Mouse (Mus musculus): ENCODE measurements around the gene Stpg4.

Gene Stpg4

DNA sequence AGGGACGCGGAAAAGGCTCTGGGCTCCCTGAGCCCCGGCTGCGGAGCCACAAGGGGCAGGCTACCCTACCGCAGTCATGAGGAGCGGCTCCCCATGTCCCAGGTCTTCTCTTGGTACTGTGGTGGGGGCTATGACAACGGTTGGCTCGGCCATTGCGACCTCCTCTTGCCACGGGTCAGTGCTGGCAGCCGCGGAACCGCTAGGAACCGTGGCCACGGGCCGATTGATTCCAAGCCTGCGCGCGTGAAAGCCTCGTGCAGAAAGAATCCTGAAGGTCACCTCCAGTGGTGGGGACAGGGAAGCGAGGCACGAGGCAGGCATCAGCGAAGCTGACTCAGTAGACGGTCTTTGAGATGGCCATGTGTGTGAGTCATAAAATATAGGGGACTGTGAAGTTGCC lies at the start of gene Stpg4:
TSS of gene Stpg4 (minus strand) at position 231 of the 400 bp plus-strand sequence.
- DNase-seq (ENCODE audit: low read depth, low spot score) = no peak

DNA sequence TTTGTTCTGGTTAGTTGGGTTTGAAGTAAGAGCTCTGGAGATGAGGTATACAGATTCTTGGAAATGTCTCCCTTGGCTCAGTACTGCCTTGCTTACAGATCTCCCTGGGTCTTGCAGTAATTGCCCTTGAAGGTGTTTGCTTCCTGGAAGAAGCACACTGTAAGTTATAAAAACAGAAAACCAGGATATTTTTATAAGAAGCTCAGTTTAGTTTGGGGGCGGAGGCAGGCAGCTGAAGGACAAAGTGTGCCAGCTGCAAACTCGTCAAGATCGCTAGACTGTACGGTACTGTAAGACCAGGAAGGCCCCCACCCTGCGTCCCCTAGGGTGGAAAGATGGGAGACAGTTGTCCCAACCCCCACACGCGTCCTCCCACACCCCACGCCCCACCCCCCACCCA lies 47.8 kb upstream of the Stpg4 start:
- peak; percentile 75 for DNase-seq (ENCODE audit: low read depth, low spot score)

DNA sequence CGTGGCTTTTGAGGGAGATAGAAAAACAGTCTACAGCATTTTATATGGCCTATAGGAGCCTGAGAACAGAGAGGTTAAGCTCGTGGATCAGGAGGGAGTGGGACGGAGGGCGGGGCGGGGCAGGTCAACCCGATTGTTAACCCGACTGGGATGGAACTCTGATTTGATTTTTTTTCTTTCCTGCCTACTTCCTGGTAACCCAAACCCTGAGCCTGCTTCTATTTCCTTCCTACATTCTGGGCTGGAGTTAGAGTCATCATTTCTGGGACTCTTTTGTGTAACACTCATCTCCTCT lies 46.9 kb upstream of the Stpg4 start:
- DNase-seq (ENCODE audit: low read depth, low spot score) = no peak

DNA sequence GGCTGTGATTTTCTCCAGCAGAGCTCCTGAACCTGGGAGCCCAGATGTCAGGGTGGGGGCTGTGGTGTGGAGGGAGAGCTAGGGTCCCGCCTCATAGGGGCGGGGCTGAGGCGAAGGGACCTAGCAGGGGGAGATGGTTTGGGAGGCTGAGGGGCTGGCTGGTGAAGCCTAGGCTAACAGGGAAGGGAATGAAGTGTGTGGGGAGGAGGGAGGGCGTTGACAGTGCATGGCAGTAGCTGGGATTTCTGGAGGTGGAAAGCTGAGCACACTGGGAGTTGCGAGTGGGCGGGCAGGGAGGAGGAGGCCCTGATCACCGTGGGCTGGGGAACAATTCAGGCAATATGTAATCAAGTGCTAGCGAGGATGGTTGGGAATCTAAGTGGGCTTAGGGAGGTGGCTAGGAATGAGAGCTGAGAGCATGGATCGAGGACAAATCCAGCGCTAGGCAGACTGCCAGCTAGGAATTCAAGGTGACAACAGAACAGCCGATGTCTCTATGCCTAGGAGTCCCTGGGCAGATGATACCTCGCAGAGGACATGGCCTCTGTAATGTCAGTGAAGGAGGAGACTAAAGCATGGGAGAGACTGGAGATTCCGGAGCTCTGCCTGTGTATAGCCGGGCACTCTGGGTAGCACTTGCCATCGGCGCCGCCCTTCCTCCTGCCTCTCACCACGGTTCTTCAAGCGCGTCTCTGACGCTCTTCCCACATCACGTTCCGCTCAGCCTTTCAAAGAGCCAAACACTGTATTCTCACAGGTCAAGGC lies 46.4 kb upstream of the Stpg4 start:
- DNase-seq (ENCODE audit: low read depth, low spot score) = peak; percentile 91

DNA sequence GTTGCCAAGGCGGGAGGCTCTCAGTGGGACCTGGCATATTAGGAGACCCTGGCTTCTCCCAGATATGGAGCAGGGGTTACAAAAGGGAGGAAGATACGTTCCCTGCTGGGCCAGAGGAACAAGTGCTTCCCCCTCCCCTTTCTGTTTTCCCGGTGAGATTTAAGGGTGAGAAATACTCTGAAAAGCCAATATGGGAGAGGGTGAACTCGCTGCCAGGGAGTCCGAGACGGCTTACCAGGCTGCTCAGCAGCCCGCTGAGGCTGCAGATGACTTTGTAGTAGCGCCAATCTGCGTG lies 45.8 kb upstream of the Stpg4 start:
- DNase-seq (ENCODE audit: low read depth, low spot score) = no peak

DNA sequence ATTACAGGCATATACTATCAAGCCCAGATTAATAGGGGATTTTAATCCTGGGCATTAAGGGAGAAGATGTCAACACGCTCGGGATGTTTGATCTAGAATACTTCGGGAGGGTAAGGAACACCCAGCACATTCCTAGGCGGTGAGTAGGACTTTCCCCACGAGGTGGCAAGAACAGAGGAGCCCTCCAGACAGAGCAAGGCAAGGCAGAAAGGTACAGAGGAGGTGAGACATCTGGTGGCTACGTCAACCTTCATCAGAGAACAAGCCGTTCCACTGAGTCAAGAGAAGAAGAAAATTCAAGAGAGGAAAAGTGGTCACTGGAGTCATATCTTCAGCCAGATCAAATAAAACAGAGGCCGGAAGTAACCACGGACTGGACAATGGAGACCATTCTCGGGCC lies 45.3 kb upstream of the Stpg4 start:
- DNase-seq (ENCODE audit: low read depth, low spot score) = peak; percentile 50

DNA sequence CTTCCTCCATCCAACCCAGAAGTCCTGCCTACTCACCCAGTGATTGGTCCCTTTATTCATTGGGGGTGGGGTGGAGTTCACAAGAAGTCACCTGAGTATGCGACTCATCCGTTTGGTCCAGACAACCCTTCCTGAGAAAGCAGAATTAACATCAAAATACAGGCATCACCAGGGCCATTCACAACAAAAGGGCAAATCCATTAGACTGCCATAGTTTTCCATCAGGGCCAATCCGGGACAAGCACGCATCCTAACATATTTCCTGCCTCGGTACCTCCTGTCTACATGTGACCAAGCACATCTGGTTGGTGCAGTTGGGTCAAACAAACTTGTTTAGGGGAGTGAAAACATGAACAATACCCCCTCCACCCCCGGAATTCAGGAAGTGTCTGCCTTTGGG lies 44.1 kb upstream of the Stpg4 start:
- no peak for DNase-seq (ENCODE audit: low read depth, low spot score)

DNA sequence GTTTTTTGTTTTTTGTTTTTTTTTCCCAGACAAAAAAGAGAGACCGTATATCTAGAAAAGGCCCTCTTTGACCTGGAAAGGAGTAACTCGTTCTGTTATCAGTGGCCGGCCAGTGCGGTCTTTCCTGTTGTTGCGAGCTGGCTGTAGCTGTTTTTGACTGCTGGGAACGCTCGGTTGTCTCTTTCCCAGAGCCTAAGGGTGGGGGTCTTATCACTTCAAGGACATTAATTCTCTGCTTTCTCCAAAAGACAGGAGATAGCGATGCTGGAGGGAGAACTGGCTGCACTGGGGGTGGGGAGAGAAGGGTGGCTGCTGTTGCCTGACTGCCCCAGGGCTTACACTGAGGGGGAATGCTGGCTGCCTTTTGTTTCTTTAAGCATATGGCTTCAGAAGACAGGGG lies 43.3 kb upstream of the Stpg4 start:
- no peak for DNase-seq (ENCODE audit: low read depth, low spot score)

DNA sequence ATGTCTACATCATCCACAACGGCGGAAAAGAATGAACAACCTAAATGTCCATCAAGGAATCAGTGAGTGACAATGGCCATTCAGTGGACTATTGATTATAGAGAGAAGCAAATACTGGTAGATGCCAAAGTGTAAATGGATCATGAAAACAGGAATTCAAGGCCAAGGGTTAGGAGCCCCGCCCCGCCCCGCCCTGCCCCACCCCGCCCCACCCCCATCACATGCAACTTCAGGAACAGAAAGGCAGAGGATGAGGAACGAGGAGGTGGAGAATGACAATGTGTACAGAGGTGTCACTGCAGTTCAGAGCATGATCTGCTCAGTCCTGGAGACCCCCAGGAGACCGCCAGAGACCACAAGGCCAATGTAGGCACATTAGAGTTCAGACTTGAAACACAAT lies 42.7 kb upstream of the Stpg4 start:
- no peak for DNase-seq (ENCODE audit: low read depth, low spot score)

DNA sequence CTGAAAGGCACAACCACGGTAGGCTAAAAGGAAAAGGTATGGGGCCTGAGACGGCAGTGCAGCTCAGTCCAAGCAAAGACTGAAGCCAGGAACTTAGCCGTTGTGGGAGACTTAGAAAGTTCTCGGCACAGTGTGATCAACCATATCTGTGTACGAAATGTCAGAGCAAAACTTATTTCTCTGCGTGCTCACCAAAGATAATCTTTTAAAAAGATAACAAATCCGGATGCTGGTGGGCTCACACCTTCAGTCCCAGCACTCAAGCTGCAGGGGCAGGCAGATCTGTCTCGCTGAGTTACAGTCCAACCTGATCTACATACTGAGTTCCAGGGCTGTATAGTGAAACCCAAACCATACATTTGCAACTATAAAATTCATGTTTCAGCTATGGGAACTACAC lies 41.9 kb upstream of the Stpg4 start:
- DNase-seq (ENCODE audit: low read depth, low spot score) = no peak

DNA sequence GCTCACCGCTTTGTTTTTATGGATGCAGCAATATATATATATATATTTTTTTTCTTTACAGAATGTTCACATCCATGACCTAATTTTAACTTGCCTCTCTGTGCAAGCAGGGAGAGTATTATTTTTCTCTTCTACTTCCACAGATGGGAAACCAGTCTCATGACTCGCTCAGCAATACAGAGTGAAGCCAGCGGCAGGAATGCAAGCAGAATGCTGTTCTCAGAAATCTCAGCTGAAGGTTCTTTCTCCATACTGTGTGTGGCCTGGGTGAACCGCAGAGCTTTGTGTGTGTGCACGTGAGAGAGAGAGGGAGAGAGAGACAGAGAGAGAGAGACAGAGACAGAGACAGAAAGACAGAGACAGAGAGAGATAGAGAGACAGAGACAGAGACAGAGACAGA lies 41.1 kb upstream of the Stpg4 start:
- peak; percentile 74 for DNase-seq (ENCODE audit: low read depth, low spot score)

DNA sequence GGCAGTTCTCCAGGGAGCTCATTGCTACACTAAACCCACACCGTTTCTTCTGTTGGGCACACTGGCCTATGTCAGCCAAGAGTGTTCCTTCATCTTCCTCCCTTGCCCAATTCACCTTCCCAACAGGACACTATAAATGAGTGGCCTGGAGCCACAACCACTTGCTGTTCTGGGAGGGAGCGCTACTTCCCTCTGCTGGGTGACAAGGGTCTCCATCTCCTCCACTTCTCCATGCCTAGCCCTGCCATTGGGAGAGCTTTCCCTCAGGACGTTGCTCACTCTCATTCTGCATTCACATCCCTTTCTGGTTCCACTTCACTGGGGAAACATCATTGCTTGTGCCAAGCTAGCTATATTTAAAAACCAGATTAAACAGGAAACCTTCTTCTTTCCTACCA lies 34.0 kb upstream of the Stpg4 start:
- DNase-seq (ENCODE audit: low read depth, low spot score) = no peak

DNA sequence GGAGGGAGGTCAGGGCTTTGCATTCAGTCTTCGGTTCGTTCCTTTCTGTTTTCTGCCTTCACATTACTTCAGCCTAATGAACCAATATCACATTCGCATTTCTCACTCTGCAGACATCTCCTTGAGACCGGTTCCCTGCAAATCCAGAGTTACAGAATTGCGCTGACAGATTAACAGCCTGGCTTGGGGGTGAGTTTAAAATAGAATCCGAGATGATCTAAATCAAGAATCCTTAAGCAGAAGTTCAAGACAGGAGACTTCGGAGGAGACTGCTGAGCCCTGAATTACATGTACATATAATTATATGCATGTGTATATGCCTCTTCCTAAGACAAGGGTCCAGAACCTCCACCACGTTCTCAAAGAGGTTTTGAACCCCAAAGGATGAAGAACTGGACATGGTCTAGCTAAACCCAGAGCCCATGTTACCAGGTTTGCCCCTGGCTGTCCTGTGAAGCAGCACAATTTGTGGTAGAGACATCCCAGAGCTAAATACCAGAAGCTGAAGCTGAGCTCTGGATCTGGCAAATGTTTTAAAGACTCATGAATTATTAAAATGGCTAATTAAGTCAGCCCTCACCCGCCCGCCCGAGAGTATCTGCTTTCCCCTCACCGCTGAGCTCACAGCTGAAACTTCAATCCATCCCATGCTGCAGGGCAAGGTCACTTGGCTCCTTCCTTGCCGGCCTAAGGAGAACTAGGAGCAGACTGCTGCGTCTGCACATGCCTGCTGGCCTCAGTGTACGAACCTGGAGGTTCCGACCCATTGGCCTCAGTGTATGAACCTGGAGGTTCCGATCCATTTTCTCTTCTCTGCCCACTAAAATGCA lies 33.3 kb upstream of the Stpg4 start:
- peak; percentile 65 for DNase-seq (ENCODE audit: low read depth, low spot score)

DNA sequence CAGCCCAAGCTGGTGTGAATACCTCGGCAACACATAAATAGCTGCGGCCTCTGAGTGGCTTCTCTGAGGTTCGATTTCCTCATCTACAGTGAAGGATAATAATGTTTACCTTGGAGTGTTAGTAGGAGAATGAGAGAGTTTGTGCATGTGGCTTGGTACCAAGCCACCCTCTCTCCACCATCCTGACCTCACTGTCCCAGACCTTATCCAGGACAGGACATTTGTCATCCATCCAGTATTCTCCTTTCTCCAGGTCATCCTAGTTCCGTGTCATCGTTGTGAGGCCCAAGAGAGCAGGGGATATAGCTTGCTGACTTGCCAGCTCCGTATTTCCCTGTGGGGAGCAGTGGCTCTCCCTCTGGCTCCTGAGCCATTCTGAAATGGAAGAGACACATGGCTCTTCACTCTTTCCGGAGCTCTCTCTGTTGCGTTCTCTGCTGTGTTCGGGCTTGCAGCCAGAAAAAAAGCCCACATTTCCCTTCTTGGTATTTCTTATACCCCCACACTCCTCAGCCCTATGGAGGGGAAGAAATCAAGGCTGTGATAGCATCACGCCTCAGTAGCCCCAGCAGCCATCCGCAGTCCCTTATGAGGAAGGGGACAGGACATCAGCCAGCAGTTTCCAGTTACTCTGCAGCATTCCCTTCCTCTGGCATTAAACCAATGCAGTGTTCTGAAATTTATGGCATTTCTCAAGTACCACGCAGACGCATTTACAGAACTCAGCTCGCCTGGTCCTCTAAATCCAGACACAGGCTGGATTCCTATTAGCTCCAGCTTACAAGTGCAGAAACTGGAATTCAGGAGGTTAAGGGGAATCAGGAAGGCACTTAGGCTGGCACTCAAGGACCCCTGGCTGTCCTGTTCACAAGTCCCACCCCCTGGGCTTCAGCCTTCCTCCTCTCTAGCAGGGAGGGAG lies 32.5 kb upstream of the Stpg4 start:
- peak; percentile 85 for DNase-seq (ENCODE audit: low read depth, low spot score)

DNA sequence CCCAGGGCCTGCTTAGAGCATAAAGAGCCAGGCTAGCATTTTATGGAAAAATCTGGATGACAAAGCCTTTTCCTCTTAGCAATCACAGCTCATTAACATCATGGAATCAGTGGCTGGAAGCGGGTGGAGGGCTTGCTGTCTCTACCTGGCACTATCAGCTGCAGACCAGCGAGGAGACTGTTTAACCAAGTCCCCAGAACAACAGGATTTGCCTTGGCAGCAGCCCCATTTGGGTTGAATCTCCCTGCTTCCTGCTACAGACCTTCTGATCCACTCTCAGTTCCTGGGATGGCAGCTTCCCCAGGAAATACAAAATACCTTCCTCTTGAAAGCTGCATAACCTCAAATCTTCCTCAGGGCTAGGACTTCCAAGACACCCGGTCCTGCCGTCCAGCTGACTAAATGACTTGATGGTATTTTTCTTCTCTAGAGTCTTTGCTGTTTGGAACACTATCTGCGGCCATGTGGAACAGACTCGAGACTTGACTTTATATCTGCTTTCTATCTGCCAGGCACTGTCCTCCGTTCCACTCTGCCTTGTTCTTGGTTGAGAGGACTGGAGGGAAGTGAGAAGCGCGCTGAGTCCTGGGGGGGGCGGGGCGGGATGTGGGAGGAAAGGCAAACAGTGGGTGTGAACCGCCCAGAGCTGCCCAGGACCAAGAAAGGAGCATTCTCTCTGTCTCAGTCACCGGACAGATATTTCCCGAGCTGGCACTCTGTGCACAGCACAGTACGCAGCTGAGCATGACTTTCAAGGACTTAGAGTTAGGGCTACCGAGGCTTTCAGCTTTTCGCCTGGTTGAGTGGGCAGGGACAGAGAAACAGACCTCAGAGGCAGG lies 31.6 kb upstream of the Stpg4 start:
- peak; percentile 71 for DNase-seq (ENCODE audit: low read depth, low spot score)

DNA sequence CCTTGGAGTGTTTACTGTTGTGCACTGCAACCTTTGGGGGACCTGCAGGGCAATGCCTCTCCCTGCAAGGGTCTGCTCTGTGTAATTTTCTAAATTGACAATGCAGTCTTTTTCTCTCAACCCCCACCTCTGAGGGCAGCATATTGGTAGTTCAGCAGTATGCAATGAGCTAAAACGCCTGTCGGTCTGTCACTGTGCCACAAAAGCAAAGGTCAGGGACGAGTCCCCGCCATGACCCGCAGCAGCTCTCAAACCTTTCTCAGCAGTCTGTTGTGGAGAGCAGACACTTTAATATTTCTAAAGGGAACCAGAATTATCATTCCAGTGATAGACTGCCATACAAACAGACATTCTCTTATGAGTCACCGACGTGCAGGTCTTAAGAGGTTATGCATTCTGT lies 30.4 kb upstream of the Stpg4 start:
- DNase-seq (ENCODE audit: low read depth, low spot score) = no peak

DNA sequence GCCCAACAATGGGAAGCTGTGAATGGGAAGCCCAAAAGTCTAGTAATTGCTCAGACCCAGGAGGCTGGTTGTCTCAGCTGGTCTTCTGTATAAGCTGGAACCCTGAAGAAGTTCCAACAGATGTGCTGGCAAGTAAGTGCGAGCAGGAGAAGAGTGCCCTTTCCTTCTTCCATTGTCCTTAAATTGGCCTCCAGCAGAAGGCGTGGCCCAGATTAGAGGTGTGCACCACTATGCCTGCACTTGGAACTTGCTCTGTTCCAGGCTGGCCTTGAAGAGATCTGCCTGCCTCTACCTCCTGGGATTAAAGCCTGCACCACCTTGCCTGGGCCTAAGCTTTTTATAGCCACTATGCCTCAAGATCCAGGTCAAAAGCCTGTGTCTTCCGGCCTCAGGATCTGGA lies 26.6 kb upstream of the Stpg4 start:
- DNase-seq (ENCODE audit: low read depth, low spot score) = no peak

DNA sequence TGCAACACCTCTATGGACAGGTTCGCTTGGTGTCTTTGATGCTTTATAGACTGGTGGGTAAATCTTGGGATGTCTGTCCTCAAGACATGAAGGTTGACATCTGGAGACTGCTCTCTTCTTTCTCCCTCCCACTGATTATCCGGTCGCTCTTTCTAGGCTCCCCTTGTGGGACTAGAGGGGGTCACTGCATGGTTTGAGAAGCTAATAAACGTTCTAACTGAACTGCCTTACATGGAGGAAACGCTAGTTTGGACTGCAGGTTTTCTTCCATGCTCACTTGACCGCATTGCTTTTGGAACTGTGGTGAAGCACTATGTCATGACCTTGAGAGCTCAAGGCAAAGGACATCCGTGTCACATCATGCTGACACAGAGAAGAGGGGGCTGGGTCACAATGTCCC lies 25.8 kb upstream of the Stpg4 start:
- DNase-seq (ENCODE audit: low read depth, low spot score) = no peak

DNA sequence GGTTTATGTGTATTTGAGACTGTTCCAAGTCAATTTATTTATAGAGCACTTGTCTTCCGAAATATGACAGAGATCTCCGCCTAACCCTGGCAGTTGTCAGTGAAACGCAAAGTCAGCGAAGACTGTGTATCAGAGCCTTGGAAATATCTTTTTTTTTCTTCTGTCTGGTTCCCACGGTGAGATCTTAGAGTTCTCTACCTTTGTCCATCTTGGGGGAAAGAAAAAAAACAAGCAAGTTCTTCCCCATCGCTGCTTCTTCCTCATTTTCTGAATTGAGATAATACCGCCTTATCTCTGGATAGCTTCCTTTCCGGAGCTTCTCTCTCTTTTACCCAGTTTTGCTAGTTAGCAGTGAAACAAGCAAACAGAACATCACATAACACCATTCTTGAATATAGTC lies 21.3 kb upstream of the Stpg4 start:
- DNase-seq (ENCODE audit: low read depth, low spot score) = no peak

DNA sequence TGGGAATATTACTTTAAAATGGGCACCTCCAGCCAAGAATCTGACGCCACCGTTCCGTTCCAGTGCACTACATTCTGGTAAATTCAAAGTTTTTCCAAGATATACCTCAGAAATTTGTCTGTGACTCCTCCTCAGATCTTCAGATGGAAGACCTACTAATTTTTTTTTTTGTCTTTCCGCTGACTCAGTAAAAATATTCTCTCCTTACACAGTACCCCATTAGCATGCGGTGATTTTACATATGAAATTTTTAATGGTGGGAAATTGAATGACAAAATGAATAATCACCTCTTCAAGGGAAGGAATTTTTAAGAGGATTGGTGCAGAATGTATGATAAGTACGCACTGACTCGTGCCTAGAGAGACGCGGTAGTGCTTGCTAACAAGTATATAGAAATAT lies 20.8 kb upstream of the Stpg4 start:
- no peak for DNase-seq (ENCODE audit: low read depth, low spot score)

DNA sequence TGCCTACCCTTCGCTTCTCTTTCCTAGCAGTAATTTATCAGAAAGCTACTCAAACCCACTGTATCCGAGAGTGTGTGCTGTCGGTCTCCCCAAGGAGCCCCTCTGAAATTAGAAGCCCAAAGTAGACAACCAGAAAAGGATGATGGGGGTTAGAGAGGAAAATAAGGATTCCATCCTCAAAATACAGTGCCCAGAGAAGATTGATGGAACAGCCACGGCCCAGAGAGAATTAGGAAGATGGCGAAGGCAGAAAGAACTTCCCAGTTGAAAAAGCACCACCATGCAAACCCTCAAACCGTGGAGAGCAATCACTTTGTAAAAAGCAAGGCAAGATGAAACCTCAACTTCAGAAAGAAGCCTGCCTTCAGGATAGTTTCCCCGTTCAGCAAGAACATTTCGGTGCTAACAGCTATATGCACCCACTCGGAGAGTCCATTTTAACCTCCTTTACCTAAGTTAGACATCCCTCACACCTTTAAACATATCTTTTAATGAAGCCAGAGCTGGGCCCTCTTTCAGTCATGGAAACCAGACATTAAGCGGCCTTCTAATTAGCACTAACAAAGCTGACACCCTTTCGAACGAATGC lies 20.2 kb upstream of the Stpg4 start:
- DNase-seq (ENCODE audit: low read depth, low spot score) = no peak
